Mouse (Mus musculus) liver, embryonic 14.5 days (tissue): ENCODE data around the gene Cat.

Experiments used
- CTCF ChIP-seq: IDR thresholded peaks from 2 replicates; pipeline ENCODE4 v1.5.1; 2016; ENCODE audit warnings: antibody characterized with exemption, low read depth, control low read depth
- EP300 ChIP-seq: IDR thresholded peaks from 2 replicates; pipeline ENCODE4 v1.6.1; 2016; ENCODE audit warnings: antibody characterized with exemption, low read depth

GRCm38 (mm10) chr2:103450267-103450666 lies 34.7 kb downstream of the Cat start:
- TF ChIP-seq CTCF (no peak), EP300 (no peak)
